Mouse (Mus musculus) neutrophil, adult 5-6 weeks (primary cell): ENCODE measurements around the gene Adssl1. TPM values are rescaled to one million over a fixed set of nuclear protein-coding genes. Genes with fewer than 3 reads are reported as not detected.

Experiments
- total RNA-seq: library from RNA; stranded (forward); fragments of 200-1000 nt; gene quantifications from 2 replicates; pipeline ENCODE4 v1.2.3, GENCODE M21; 2017

The Adssl1 gene
- total RNA-seq, 1 experiment from 2014 or later: 39.0 TPM

Other genes with a start within 250 kb of the Adssl1 start
- not detected in 2 replicates for gene A530016L24Rik, start 130.6 kb upstream of the Adssl1 start, total RNA-seq
- not detected in 2 replicates for gene Tmem179, start 103.3 kb upstream of the Adssl1 start, total RNA-seq
- gene Inf2, start 31.3 kb upstream of the Adssl1 start, total RNA-seq: 5.8 and 6.5 TPM in 2 replicates
- 45.4 and 52.7 TPM in 2 replicates for gene Siva1, start 24.6 kb downstream of the Adssl1 start, total RNA-seq
- gene Akt1, start 54.8 kb downstream of the Adssl1 start, total RNA-seq: 197 and 218 TPM in 2 replicates
- gene Zbtb42, start 58.8 kb downstream of the Adssl1 start, total RNA-seq: 13.4 and 15.0 TPM in 2 replicates
- 4.8 and 5.7 TPM in 2 replicates for gene Cep170b, start 100.4 kb downstream of the Adssl1 start, total RNA-seq
- 98.0 and 114 TPM in 2 replicates for gene Pld4, start 140.6 kb downstream of the Adssl1 start, total RNA-seq
- gene Ahnak2, start 182.6 kb downstream of the Adssl1 start, total RNA-seq: not detected in 2 replicates
- gene Clba1, start 188.9 kb downstream of the Adssl1 start, total RNA-seq: 0.37 and 0.70 TPM in 2 replicates
- gene Cdca4, start 209.4 kb downstream of the Adssl1 start, total RNA-seq: 30.7 and 32.0 TPM in 2 replicates
- gene Gpr132, start 248.2 kb downstream of the Adssl1 start, total RNA-seq: 40.9 and 41.1 TPM in 2 replicates